Mouse (Mus musculus) heart, embryonic 14.5 days (tissue): ENCODE measurements at regions not wholly inside any gene's neighbourhood (a gene's known extent, or its start where the extent isn't known, plus 50 kb on each side); places are given as distances from the start of the nearest gene placed in this dataset.

Source experiments
- ATAC-seq: fragments of 200-750 bp; cut with Nextera tagmentation; 2 replicates; pipeline ENCODE4 v1.8.0; 2017; ENCODE audit warnings: low read depth, moderate TSS enrichment; ENCODE audit not compliant: insufficient number of reproducible peaks, insufficient read depth, low FRiP score
- H3K27ac ChIP-seq, 2 experiments: fragments of 200-500 bp in 1 of 2; fragments of 300-500 bp in 1 of 2; sonication (generic) in 1 of 2; replicated peaks in 1 of 2; 2 replicates each; pipeline ENCODE4 v1.5.1; 2012 to 2014; ENCODE audit warnings: low read depth in 2 of 2, low read length in 2 of 2, control low read depth in 1 of 2, mild to moderate bottlenecking in 1 of 2, mixed read lengths in 1 of 2; ENCODE audit not compliant: control insufficient read depth in 1 of 2, insufficient read depth in 1 of 2
- H3K27me3 ChIP-seq: fragments of 300-500 bp; sonication (generic); 2 replicates; pipeline ENCODE4 v1.6.1; 2014; ENCODE audit warnings: mild to moderate bottlenecking, low read length, control low read depth; ENCODE audit not compliant: control insufficient read depth, insufficient read depth
- H3K36me3 ChIP-seq: fragments of 300-500 bp; sonication (generic); 2 replicates; pipeline ENCODE4 v1.6.1; 2014; ENCODE audit warnings: mild to moderate bottlenecking, control low read depth, low read length, mixed read lengths; ENCODE audit not compliant: control insufficient read depth, insufficient read depth
- H3K4me1 ChIP-seq, 2 experiments: fragments of 200-500 bp in 1 of 2; fragments of 300-500 bp in 1 of 2; sonication (generic) in 1 of 2; 2 replicates each; pipeline ENCODE4 v1.6.1; 2012 to 2014; ENCODE audit warnings: low read length in 2 of 2, control low read depth in 1 of 2, mixed read lengths in 1 of 2; ENCODE audit not compliant: control insufficient read depth in 2 of 2, insufficient read depth in 2 of 2
- H3K4me2 ChIP-seq: fragments of 300-500 bp; sonication (generic); 2 replicates; pipeline ENCODE4 v1.6.1; 2014; ENCODE audit warnings: mild to moderate bottlenecking, low read length
- H3K4me3 ChIP-seq, 2 experiments: fragments of 200-500 bp in 1 of 2; fragments of 300-500 bp in 1 of 2; sonication (generic) in 1 of 2; 2 replicates each; pipeline ENCODE4 v1.5.1; 2012 to 2014; ENCODE audit warnings: low read length in 2 of 2, mild to moderate bottlenecking in 2 of 2, control low read depth in 1 of 2, low read depth in 1 of 2, moderate library complexity in 1 of 2; ENCODE audit not compliant: control insufficient read depth in 1 of 2, insufficient read depth in 1 of 2
- H3K9ac ChIP-seq: fragments of 300-500 bp; sonication (generic); 2 replicates; pipeline ENCODE4 v1.6.1; 2014; ENCODE audit warnings: mild to moderate bottlenecking, low read length
- H3K9me3 ChIP-seq: fragments of 300-500 bp; sonication (generic); 2 replicates; pipeline ENCODE4 v1.6.1; 2016; ENCODE audit warnings: low read length, control low read depth; ENCODE audit not compliant: control insufficient read depth
- WGBS: fragments of 180-500 bp; shearing (Covaris S2); extraction: QIAGEN DNeasy Blood & Tissue Kit; methylation state at CpG from one replicate; pipeline ENCODE4 v1.1.7; 2014; 5-methylcytosine and 5-hydroxymethylcytosine counted together

GRCm38 (mm10) chr5:28992796-28993195 lies 203.0 kb upstream of the Rnf32 start:
- H3K9ac ChIP-seq, result no peak overlapping the region
- H3K4me3 ChIP-seq, result no peak overlapping the region
- no peaks in the 10 kb centered on the region for H3K9me3 ChIP-seq
- no peaks in the 10 kb centered on the region for H3K36me3 ChIP-seq
- H3K4me1 ChIP-seq, result no peaks in the 10 kb centered on the region
- no peak for ATAC-seq
- no peak overlapping the region for H3K4me2 ChIP-seq
- H3K27ac ChIP-seq, result no peak overlapping the region
- WGBS, result 79% methylated on average over 2 of the region's 2 CpGs
- H3K27me3 ChIP-seq, result no peaks in the 10 kb centered on the region

- Histone ChIP-seq H3K4me1 (no peaks in the 10 kb centered on the region), H3K4me3 (no peak overlapping the region), H3K36me3 (no peaks in the 10 kb centered on the region), H3K27ac (no peak overlapping the region), H3K4me2 (no peak overlapping the region), H3K9me3 (no peaks in the 10 kb centered on the region), H3K27me3 (no peaks in the 10 kb centered on the region), H3K9ac (no peak overlapping the region)
- 32% methylated on average over 1 of the region's 1 CpGs for WGBS
- ATAC-seq, result no peak
These were observed 215.9 kb upstream of the Rnf32 start for GRCm38 (mm10) chr5:28979932-28980331.

- Histone ChIP-seq H3K4me2 (no peak overlapping the region), H3K4me3 (no peak overlapping the region), H3K4me1 (no peaks in the 10 kb centered on the region), H3K27me3 (no peaks in the 10 kb centered on the region), H3K9ac (no peak overlapping the region), H3K36me3 (no peaks in the 10 kb centered on the region), H3K9me3 (no peaks in the 10 kb centered on the region), H3K27ac (no peak overlapping the region)
- 67% methylated on average over 2 of the region's 2 CpGs for WGBS
- ATAC-seq, result no peak
These were observed 225.4 kb upstream of the Rnf32 start for GRCm38 (mm10) chr5:28970404-28970803.

GRCm38 (mm10) chr5:28955036-28955435 lies 240.8 kb upstream of the Rnf32 start:
- no peak overlapping the region for H3K9ac ChIP-seq
- H3K4me2 ChIP-seq, result no peak overlapping the region
- no peak for ATAC-seq
- no peaks in the 10 kb centered on the region for H3K4me1 ChIP-seq
- H3K27me3 ChIP-seq, result no peaks in the 10 kb centered on the region
- no peaks in the 10 kb centered on the region for H3K36me3 ChIP-seq
- H3K9me3 ChIP-seq, result no peaks in the 10 kb centered on the region
- no peak overlapping the region for H3K27ac ChIP-seq
- H3K4me3 ChIP-seq, result no peak overlapping the region

- H3K9me3 ChIP-seq, result no peaks in the 10 kb centered on the region
- H3K36me3 ChIP-seq, result no peaks in the 10 kb centered on the region
- H3K27me3 ChIP-seq, result no peaks in the 10 kb centered on the region
- H3K4me1 ChIP-seq, result peaks cover 3 to 8% of the 10 kb centered on the region in 2 experiments; a peak in 3 of 4 replicates
- 15% methylated on average over 4 of the region's 4 CpGs for WGBS
- no peak overlapping the region for H3K4me2 ChIP-seq
- ATAC-seq, result no peak
- H3K27ac ChIP-seq, result no peak overlapping the region
- no peak overlapping the region for H3K9ac ChIP-seq
- no peak overlapping the region for H3K4me3 ChIP-seq
These were observed 248.3 kb upstream of the Rnf32 start for GRCm38 (mm10) chr5:28947465-28947864.

- Histone ChIP-seq H3K4me1 (peaks cover 3 to 8% of the 10 kb centered on the region in 2 experiments; a peak in 3 of 4 replicates), H3K27ac (no peak overlapping the region), H3K9me3 (no peaks in the 10 kb centered on the region), H3K4me2 (no peak overlapping the region), H3K4me3 (no peak overlapping the region), H3K36me3 (no peaks in the 10 kb centered on the region), H3K9ac (no peak overlapping the region), H3K27me3 (no peaks in the 10 kb centered on the region)
- 63% methylated on average over 13 of the region's 13 CpGs for WGBS
- ATAC-seq, result no peak
These were observed 252.0 kb upstream of the Rnf32 start for GRCm38 (mm10) chr5:28943571-28944316.

- Histone ChIP-seq H3K4me2 (no peak overlapping the region), H3K27ac (no peak overlapping the region), H3K9ac (no peak overlapping the region), H3K36me3 (no peaks in the 10 kb centered on the region), H3K27me3 (no peaks in the 10 kb centered on the region), H3K4me3 (no peak overlapping the region), H3K9me3 (no peaks in the 10 kb centered on the region), H3K4me1 (no peaks in the 10 kb centered on the region)
- ATAC-seq, result no peak
- WGBS, result 82% methylated on average over 5 of the region's 5 CpGs
These were observed 254.8 kb upstream of the Rnf32 start for GRCm38 (mm10) chr5:28940972-28941371.
